Mouse (Mus musculus) heart, adult 10 weeks (tissue): ENCODE results near the gene Card6. TPM values are rescaled to one million over a fixed set of nuclear protein-coding genes. Genes with fewer than 3 reads are reported as not detected.

Source experiments
- polyA plus RNA-seq: library from polyadenylated mRNA; stranded (reverse); fragments of 350-450 nt; fragmentation: Illumina TruSeq; extraction: RNeasy Lipid Tissue Mini Kit (QIAGEN cat#74804); gene quantifications from one replicate; pipeline ENCODE4 v1.2.3, GENCODE M21; 2014; ENCODE audit warnings: low read depth, low replicate concordance

Gene Card6
- 3.8 TPM for polyA plus RNA-seq

GRCm38 (mm10) chr15:5107686-5108654 lies at the start of gene Card6:
Card6 (minus strand) TSS chr15:5108539.

GRCm38 (mm10) chr15:5143361-5144020 lies 35.2 kb upstream of the Card6 start, which contains the start of gene Prkaa1:
Prkaa1 (plus strand) TSS chr15:5143861.

DNA sequence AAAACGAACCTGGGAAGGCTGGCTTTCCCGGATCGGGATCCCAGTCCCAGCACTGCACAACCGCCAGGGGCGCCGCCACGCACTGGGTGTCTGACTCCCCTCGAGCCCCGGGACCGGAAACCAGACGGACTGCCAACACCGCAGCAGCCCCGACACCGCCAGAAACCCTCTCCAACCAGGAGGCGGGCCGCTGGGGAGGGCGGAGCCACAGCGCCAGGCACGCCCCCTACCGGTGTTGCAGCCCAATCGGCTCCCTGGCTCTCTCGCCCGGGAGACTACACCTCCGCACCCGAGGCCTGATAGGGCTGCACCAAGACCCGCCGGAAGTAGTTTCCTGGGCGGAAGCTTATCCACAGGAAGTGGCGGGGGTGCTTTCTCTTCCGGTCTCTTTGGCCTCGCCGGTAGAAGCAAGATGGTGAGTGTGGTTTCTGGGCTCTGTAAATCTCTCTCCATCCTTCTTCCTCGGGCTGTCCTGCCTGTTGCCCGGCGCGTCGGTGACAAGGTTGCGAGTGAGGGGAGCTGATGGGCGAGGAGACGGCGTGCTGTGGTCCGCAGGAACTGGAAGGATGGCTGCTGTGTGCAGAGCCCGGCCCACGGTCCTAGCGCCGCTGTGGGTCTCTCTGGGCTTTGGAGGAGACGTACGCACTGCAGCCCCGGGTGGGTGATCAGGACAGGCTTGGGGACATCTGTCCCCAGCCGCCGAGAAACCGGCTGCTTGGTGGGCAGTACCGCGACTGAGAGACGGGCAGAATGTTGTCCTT lies 8.1 kb upstream of the Card6 start, which contains the start of gene Rpl37:
TSS of gene Rpl37 (plus strand) at position 376 of the 761 bp plus-strand sequence.

DNA sequence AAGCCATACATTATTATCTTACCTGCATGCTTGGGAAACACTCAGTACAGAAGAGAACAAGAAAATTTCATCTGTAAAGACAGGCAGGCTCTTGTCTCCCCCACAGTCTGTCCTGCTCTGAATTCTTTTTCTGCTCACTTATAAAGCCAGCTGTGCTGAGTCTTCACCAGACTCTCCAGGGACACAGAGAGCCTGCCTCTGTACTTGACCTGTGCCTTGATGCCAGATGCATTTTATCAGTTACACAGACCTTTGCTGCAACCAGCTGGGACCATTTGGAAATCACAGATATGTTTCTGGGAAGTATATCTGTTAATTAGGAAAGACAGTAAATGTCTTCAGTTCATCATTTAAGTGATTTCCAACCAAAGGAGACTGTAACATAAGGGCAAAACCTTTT lies 44.7 kb downstream of the Card6 start, which contains the start of gene C7:
TSS of gene C7 (minus strand) at position 106 of the 400 bp plus-strand sequence.

Other genes starting within 250 kb of the Card6 start
- gene Mroh2b, start 209.8 kb downstream of the Card6 start, polyA plus RNA-seq = not detected
- 1.6 TPM for gene C7, start 44.8 kb downstream of the Card6 start, polyA plus RNA-seq
- gene Rpl37, start 8.1 kb upstream of the Card6 start, polyA plus RNA-seq = 461 TPM
- gene Prkaa1, start 35.3 kb upstream of the Card6 start, polyA plus RNA-seq = 11.3 TPM
- gene Ttc33, start 77.0 kb upstream of the Card6 start, polyA plus RNA-seq = 38.8 TPM
- 2.1 TPM for gene Ptger4, start 135.6 kb upstream of the Card6 start, polyA plus RNA-seq